Mouse (Mus musculus): ENCODE measurements around the gene Kmt2c. TPM values are rescaled to one million over a fixed set of nuclear protein-coding genes. Genes with fewer than 3 reads are reported as not detected.

Gene Kmt2c
- polyA plus RNA-seq, 1 experiment from 2014 or later = 10.5 TPM

GRCm38 (mm10) chr5:25296830-25297229 is 201.8 kb downstream of the Kmt2c start:
- Histone ChIP-seq H3K27me3 (ENCODE audit: low read depth, poor library complexity, severe bottlenecking) (no peaks in the 10 kb centered on the region), H3K27ac (replicated peaks) (no peak overlapping the region), H3K36me3 (peaks cover 64% of the 10 kb centered on the region), H3K9me3 (replicated peaks) (no peaks in the 10 kb centered on the region), H3K4me1 (no peaks in the 10 kb centered on the region), H3K4me3 (no peak overlapping the region)
- WGBS = 86% methylated on average over 3 of the region's 3 CpGs
- no peak for DNase-seq (ENCODE audit: low spot score)

- Histone ChIP-seq H3K4me3 (no peak overlapping the region), H3K36me3 (peaks cover 90% of the 10 kb centered on the region), H3K27me3 (ENCODE audit: low read depth, poor library complexity, severe bottlenecking) (no peaks in the 10 kb centered on the region), H3K4me1 (no peaks in the 10 kb centered on the region), H3K27ac (replicated peaks) (no peak overlapping the region), H3K9me3 (replicated peaks) (no peaks in the 10 kb centered on the region)
- no peak for DNase-seq (ENCODE audit: low spot score)
- WGBS = 96% methylated on average over 13 of the region's 13 CpGs
Observed at GRCm38 (mm10) chr5:25283988-25284387, 214.6 kb downstream of the Kmt2c start.

- Histone ChIP-seq H3K9me3 (replicated peaks) (no peaks in the 10 kb centered on the region), H3K4me1 (no peaks in the 10 kb centered on the region), H3K27ac (replicated peaks) (no peak overlapping the region), H3K36me3 (peaks cover 82% of the 10 kb centered on the region), H3K27me3 (ENCODE audit: low read depth, poor library complexity, severe bottlenecking) (no peaks in the 10 kb centered on the region), H3K4me3 (no peak overlapping the region)
- no peak for DNase-seq (ENCODE audit: low spot score)
- 75% methylated on average over 6 of the region's 6 CpGs for WGBS
Observed at GRCm38 (mm10) chr5:25276365-25276764, 222.2 kb downstream of the Kmt2c start.

GRCm38 (mm10) chr5:25275629-25276028 is 223.0 kb downstream of the Kmt2c start:
- Histone ChIP-seq H3K4me1 (no peaks in the 10 kb centered on the region), H3K27ac (replicated peaks) (no peak overlapping the region), H3K36me3 (peaks cover 82% of the 10 kb centered on the region), H3K27me3 (ENCODE audit: low read depth, poor library complexity, severe bottlenecking) (no peaks in the 10 kb centered on the region), H3K4me3 (no peak overlapping the region), H3K9me3 (replicated peaks) (no peaks in the 10 kb centered on the region)
- no peak for DNase-seq (ENCODE audit: low spot score)
- WGBS = 93% methylated on average over 10 of the region's 10 CpGs

- Histone ChIP-seq H3K9me3 (replicated peaks) (no peaks in the 10 kb centered on the region), H3K36me3 (peaks cover 83% of the 10 kb centered on the region), H3K27ac (replicated peaks) (no peak overlapping the region), H3K4me1 (no peaks in the 10 kb centered on the region), H3K4me3 (no peak overlapping the region), H3K27me3 (ENCODE audit: low read depth, poor library complexity, severe bottlenecking) (no peaks in the 10 kb centered on the region)
- no peak for DNase-seq (ENCODE audit: low spot score)
- 94% methylated on average over 4 of the region's 4 CpGs for WGBS
Observed at GRCm38 (mm10) chr5:25268258-25268888, 230.2 kb downstream of the Kmt2c start.

GRCm38 (mm10) chr5:25262266-25262665 is 236.3 kb downstream of the Kmt2c start:
- no peaks in the 10 kb centered on the region for H3K4me1 ChIP-seq
- H3K36me3 ChIP-seq = peaks cover 94% of the 10 kb centered on the region
- H3K9me3 ChIP-seq (replicated peaks) = no peaks in the 10 kb centered on the region
- DNase-seq (ENCODE audit: low spot score) = no peak
- 86% methylated on average over 7 of the region's 7 CpGs for WGBS
- H3K27ac ChIP-seq (replicated peaks) = no peak overlapping the region
- no peaks in the 10 kb centered on the region for H3K27me3 ChIP-seq (ENCODE audit: low read depth, poor library complexity, severe bottlenecking)
- no peak overlapping the region for H3K4me3 ChIP-seq

- Histone ChIP-seq H3K27ac (replicated peaks) (no peak overlapping the region), H3K36me3 (peaks cover 94% of the 10 kb centered on the region), H3K27me3 (ENCODE audit: low read depth, poor library complexity, severe bottlenecking) (no peaks in the 10 kb centered on the region), H3K9me3 (replicated peaks) (no peaks in the 10 kb centered on the region), H3K4me1 (no peaks in the 10 kb centered on the region), H3K4me3 (no peak overlapping the region)
- 92% methylated on average over 6 of the region's 6 CpGs for WGBS
- DNase-seq (ENCODE audit: low spot score) = no peak
Observed at GRCm38 (mm10) chr5:25261452-25261851, 237.1 kb downstream of the Kmt2c start.

- H3K36me3 ChIP-seq = peaks cover 90% of the 10 kb centered on the region
- no peak overlapping the region for H3K4me3 ChIP-seq
- 88% methylated on average over 2 of the region's 2 CpGs for WGBS
- no peak overlapping the region for H3K27ac ChIP-seq (replicated peaks)
- DNase-seq (ENCODE audit: low spot score) = no peak
- H3K9me3 ChIP-seq (replicated peaks) = no peaks in the 10 kb centered on the region
- H3K27me3 ChIP-seq (ENCODE audit: low read depth, poor library complexity, severe bottlenecking) = no peaks in the 10 kb centered on the region
- no peaks in the 10 kb centered on the region for H3K4me1 ChIP-seq
Observed at GRCm38 (mm10) chr5:25256686-25257085, 241.9 kb downstream of the Kmt2c start.

- H3K27me3 ChIP-seq (ENCODE audit: low read depth, poor library complexity, severe bottlenecking) = no peaks in the 10 kb centered on the region
- no peaks in the 10 kb centered on the region for H3K9me3 ChIP-seq (replicated peaks)
- DNase-seq (ENCODE audit: low spot score) = no peak
- WGBS = 95% methylated on average over 4 of the region's 4 CpGs
- H3K36me3 ChIP-seq = peaks cover 94% of the 10 kb centered on the region
- H3K4me3 ChIP-seq = no peak overlapping the region
- H3K4me1 ChIP-seq = no peaks in the 10 kb centered on the region
- no peak overlapping the region for H3K27ac ChIP-seq (replicated peaks)
Observed at GRCm38 (mm10) chr5:25254491-25254890, 244.1 kb downstream of the Kmt2c start.

GRCm38 (mm10) chr5:25252825-25253544 is 245.6 kb downstream of the Kmt2c start:
- no peaks in the 10 kb centered on the region for H3K9me3 ChIP-seq (replicated peaks)
- DNase-seq (ENCODE audit: low spot score) = no peak
- no peaks in the 10 kb centered on the region for H3K27me3 ChIP-seq (ENCODE audit: low read depth, poor library complexity, severe bottlenecking)
- no peaks in the 10 kb centered on the region for H3K4me1 ChIP-seq
- peaks cover 88% of the 10 kb centered on the region for H3K36me3 ChIP-seq
- 93% methylated on average over 8 of the region's 8 CpGs for WGBS
- no peak overlapping the region for H3K4me3 ChIP-seq
- H3K27ac ChIP-seq (replicated peaks) = no peak overlapping the region

- WGBS = 92% methylated on average over 2 of the region's 2 CpGs
- Histone ChIP-seq H3K36me3 (peaks cover 83% of the 10 kb centered on the region), H3K27ac (replicated peaks) (no peak overlapping the region), H3K9me3 (replicated peaks) (no peaks in the 10 kb centered on the region), H3K4me3 (no peak overlapping the region), H3K4me1 (no peaks in the 10 kb centered on the region), H3K27me3 (ENCODE audit: low read depth, poor library complexity, severe bottlenecking) (no peaks in the 10 kb centered on the region)
- no peak for DNase-seq (ENCODE audit: low spot score)
Observed at GRCm38 (mm10) chr5:25252423-25252822, 246.2 kb downstream of the Kmt2c start.

GRCm38 (mm10) chr5:25247036-25247435 is 251.5 kb downstream of the Kmt2c start:
- Histone ChIP-seq H3K4me3 (no peak overlapping the region), H3K36me3 (peaks cover 34% of the 10 kb centered on the region), H3K9me3 (replicated peaks) (no peaks in the 10 kb centered on the region), H3K4me1 (no peaks in the 10 kb centered on the region), H3K27ac (replicated peaks) (no peak overlapping the region), H3K27me3 (ENCODE audit: low read depth, poor library complexity, severe bottlenecking) (no peaks in the 10 kb centered on the region)
- 87% methylated on average over 3 of the region's 3 CpGs for WGBS
- no peak for DNase-seq (ENCODE audit: low spot score)

GRCm38 (mm10) chr5:25246473-25246865 is 252.1 kb downstream of the Kmt2c start:
- 86% methylated on average over 1 of the region's 1 CpGs for WGBS
- Histone ChIP-seq H3K4me1 (no peaks in the 10 kb centered on the region), H3K27me3 (ENCODE audit: low read depth, poor library complexity, severe bottlenecking) (no peaks in the 10 kb centered on the region), H3K27ac (replicated peaks) (no peak overlapping the region), H3K4me3 (no peak overlapping the region), H3K36me3 (peaks cover 31% of the 10 kb centered on the region), H3K9me3 (replicated peaks) (no peaks in the 10 kb centered on the region)
- no peak for DNase-seq (ENCODE audit: low spot score)

All from midbrain, embryonic 10.5 days (tissue).